In genomic region chr1:116107010-116107723, GRCm38 (mm10) we compare ENCODE assay signal across 14 mouse cellular contexts.
"Had no signal": no experiment of that assay in that cellular context is flagged by ENCODE, and none has a peak within 500 bp of the region (broad histone marks: within the 10 kb centered on the region; RNA-seq: fewer than 3 reads in every experiment).

No protein-coding gene starts in this region.

- H3K9me3 ChIP-seq: limb, embryonic 10.5 days; liver, embryonic 15.5 days had no signal

- H3K4me1 ChIP-seq: limb, embryonic 10.5 days; liver, embryonic 15.5 days had no signal

- ATAC-seq: lung, postnatal 0 days had no signal

- H3K9ac ChIP-seq: liver, embryonic 15.5 days had no signal

- H3K27ac ChIP-seq: left cerebral cortex, adult 2 months; limb, embryonic 10.5 days; liver, embryonic 15.5 days had no signal

- DNase-seq: kidney, adult 8-10 months; kidney, postnatal 25 days; lung, adult 2 months; lung, postnatal 36 days; retina, postnatal 1 day; right cerebral cortex, postnatal 4 days; spleen, adult 18-20 months; thymus, adult 18-20 months; thymus, postnatal 14 days had no signal

- H3K4me2 ChIP-seq: liver, embryonic 11.5 days; liver, embryonic 15.5 days had no signal

- H3K4me3 ChIP-seq: left cerebral cortex, adult 2 months; limb, embryonic 10.5 days; liver, embryonic 15.5 days had no signal

- H3K27me3 ChIP-seq: liver, embryonic 15.5 days had no signal

- H3K36me3 ChIP-seq: limb, embryonic 10.5 days; liver, embryonic 15.5 days had no signal
